Mouse (Mus musculus) forebrain, postnatal 0 days (tissue): Measurements from ENCODE around the gene Spsb4. TPM values are rescaled to one million over a fixed set of nuclear protein-coding genes. Genes with fewer than 3 reads are reported as not detected.

Experiments
- ATAC-seq: fragments of 200-750 bp; cut with Nextera tagmentation; 2 replicates; pipeline ENCODE4 v1.8.0; 2017; ENCODE audit warnings: mild to moderate bottlenecking, moderate library complexity
- DNase-seq: peaks from one replicate; pipeline ENCODE4 v3.0.0-alpha.2; 2015
- H3K27ac ChIP-seq: fragments of 300-500 bp; sonication (generic); 2 replicates; pipeline ENCODE4 v1.5.1; 2014; ENCODE audit warnings: low read depth, mild to moderate bottlenecking, antibody characterized with exemption, low read length, moderate library complexity, mixed read lengths
- H3K27me3 ChIP-seq: fragments of 300-500 bp; sonication (generic); 2 replicates; pipeline ENCODE4 v1.6.1; 2014; ENCODE audit warnings: mild to moderate bottlenecking, low read length, mixed read lengths; ENCODE audit not compliant: insufficient read depth
- H3K36me3 ChIP-seq: fragments of 300-500 bp; sonication (generic); 2 replicates; pipeline ENCODE4 v1.6.1; 2014; ENCODE audit warnings: mild to moderate bottlenecking, moderate library complexity; ENCODE audit not compliant: insufficient read depth
- H3K4me1 ChIP-seq: fragments of 300-500 bp; sonication (generic); 2 replicates; pipeline ENCODE4 v1.6.1; 2014; ENCODE audit warnings: antibody characterized with exemption; ENCODE audit not compliant: insufficient read depth
- H3K4me2 ChIP-seq: fragments of 300-500 bp; sonication (generic); 2 replicates; pipeline ENCODE4 v1.6.1; 2014; ENCODE audit warnings: low read depth, mild to moderate bottlenecking, moderate library complexity
- H3K4me3 ChIP-seq: fragments of 300-500 bp; sonication (generic); 2 replicates; pipeline ENCODE4 v1.5.1; 2014; ENCODE audit warnings: low read depth, low read length, mixed read lengths
- H3K9ac ChIP-seq: fragments of 300-500 bp; sonication (generic); 2 replicates; pipeline ENCODE4 v1.6.1; 2014; ENCODE audit warnings: mild to moderate bottlenecking
- H3K9me3 ChIP-seq: fragments of 300-500 bp; sonication (generic); 2 replicates; pipeline ENCODE4 v1.6.1; 2016; ENCODE audit warnings: low read length
- CTCF ChIP-seq: sonication (generic); IDR thresholded peaks from 2 replicates; pipeline ENCODE4 v1.5.1; 2016; ENCODE audit warnings: antibody characterized with exemption, control low read depth, low read depth
- WGBS: fragments of 180-500 bp; shearing (Covaris S2); extraction: QIAGEN DNeasy Blood & Tissue Kit; methylation state at CpG from one replicate; pipeline ENCODE4 v1.1.7; 2014; 5-methylcytosine and 5-hydroxymethylcytosine counted together
- polyA plus RNA-seq: library from polyadenylated mRNA; unstranded; fragments of >200 nt; fragmentation: Nextera tagmentation; extraction: Ambion mirVana; gene quantifications from 2 replicates; pipeline ENCODE4 v1.2.1, GENCODE M21; 2015
- total RNA-seq: library from RNA; depleted of rRNA; stranded (reverse); fragments of >200 nt; gene quantifications from 2 replicates; pipeline ENCODE4 v1.2.3, GENCODE M21; 2014

Gene Spsb4
- total and polyA plus RNA-seq, 2 experiments from 2014 or later = 16.0 to 22.7 TPM

DNA sequence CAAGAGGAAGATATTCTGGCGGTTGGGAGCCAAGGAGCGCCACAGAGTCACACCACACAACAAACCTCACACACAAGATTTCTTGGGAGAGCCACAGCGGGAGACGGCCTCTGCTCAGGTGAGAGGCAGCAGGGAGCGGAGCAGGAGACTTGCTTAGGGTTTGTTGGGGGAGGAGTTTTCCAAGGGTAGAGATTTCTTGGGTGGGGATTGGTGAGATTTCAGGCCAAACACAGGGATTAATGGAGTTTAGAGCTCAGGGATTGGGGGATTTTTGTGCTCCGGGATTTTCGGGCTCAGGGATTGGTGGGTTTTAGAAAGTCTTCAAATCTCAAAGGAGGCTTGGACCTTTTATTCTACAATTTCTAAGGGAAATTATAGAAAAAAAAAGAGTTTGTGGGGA, 5.8 kb upstream of the Spsb4 start:
- DNase-seq (no peak), ATAC-seq (no peak)
- Histone ChIP-seq H3K9me3 (no peaks in the 10 kb centered on the region), H3K4me3 (no peak overlapping the region), H3K27ac (no peak overlapping the region), H3K36me3 (no peaks in the 10 kb centered on the region), H3K27me3 (no peaks in the 10 kb centered on the region), H3K9ac (no peak overlapping the region), H3K4me2 (no peak overlapping the region), H3K4me1 (peaks cover 1% of the 10 kb centered on the region; the same call in 1 of the 2 replicates)
- TF ChIP-seq CTCF = no peak
- WGBS = 79% methylated on average over 7 of the region's 7 CpGs

DNA sequence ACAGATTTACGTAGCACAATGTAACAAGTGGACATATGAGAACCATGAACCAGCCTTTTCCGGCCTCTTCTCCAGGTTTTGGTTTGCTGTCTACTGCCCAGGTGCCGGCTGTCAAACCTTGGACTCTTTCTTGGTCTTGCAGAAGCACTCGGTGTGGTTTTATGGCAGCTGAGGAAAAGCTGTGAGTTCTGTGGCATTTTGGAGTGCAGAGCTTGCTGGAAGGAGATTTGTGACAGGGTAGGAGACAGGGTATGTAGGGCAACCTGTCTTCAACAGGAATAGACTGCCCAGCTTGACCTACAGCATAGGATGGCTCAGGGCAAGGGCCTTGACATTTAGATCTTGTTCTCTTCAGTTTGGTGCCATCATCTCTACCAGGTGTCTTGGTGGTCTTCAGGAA, 4.3 kb upstream of the Spsb4 start:
- no peak overlapping the region for H3K4me3 ChIP-seq
- no peak overlapping the region for H3K9ac ChIP-seq
- peaks cover 7% of the 10 kb centered on the region; the same call in 1 of the 2 replicates for H3K4me1 ChIP-seq
- TF ChIP-seq CTCF = no peak
- no peak for ATAC-seq
- 95% methylated on average over 4 of the region's 4 CpGs for WGBS
- no peaks in the 10 kb centered on the region for H3K36me3 ChIP-seq
- H3K9me3 ChIP-seq = no peaks in the 10 kb centered on the region
- H3K27me3 ChIP-seq = no peaks in the 10 kb centered on the region
- no peak overlapping the region for H3K27ac ChIP-seq
- DNase-seq = no peak
- H3K4me2 ChIP-seq = no peak overlapping the region

DNA sequence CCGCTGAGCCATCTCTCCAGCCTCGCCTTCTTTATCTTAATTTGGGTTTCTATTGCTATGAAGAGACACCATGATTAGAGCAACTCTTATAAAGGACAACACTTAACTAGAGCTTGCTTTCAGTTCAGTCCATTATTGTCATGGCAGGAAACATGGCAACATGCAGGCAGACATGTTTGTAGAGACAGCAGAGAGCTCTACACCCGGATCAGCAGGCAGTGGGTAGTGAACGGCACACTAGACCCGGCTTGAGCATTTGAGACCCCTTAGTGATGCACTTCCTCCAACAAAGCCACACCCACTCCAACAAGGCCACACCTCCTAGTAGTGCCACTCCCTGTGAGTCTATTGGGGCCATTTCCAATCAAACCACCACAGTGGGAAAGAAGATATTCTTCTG, 3.7 kb upstream of the Spsb4 start:
- peaks cover 7% of the 10 kb centered on the region; the same call in 1 of the 2 replicates for H3K4me1 ChIP-seq
- DNase-seq (no peak), ATAC-seq (no peak)
- no peak overlapping the region for H3K4me2 ChIP-seq
- TF ChIP-seq CTCF = no peak
- no peaks in the 10 kb centered on the region for H3K36me3 ChIP-seq
- H3K27me3 ChIP-seq = no peaks in the 10 kb centered on the region
- no peak overlapping the region for H3K9ac ChIP-seq
- H3K27ac ChIP-seq = no peak overlapping the region
- H3K4me3 ChIP-seq = no peak overlapping the region
- WGBS = 89% methylated on average over 5 of the region's 5 CpGs
- no peaks in the 10 kb centered on the region for H3K9me3 ChIP-seq

DNA sequence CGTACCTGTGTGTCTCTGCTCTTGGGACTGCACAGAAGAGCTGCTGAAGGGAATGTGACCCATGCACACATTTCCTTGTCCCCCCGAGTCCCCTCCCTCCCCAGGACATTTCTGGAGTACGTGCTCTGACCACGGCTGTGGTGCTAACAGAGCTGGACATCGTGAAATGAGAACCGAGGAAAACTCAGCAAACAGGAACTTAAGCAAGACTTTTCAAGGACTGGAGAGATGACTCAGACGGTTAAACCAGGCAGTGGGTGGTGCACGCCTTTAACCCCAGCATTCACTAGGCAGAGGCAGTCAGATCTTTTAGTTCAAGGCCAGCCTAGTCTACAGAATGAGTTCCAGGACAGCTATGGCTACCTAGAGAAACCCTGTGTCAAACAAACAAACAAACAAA, 1.5 kb upstream of the Spsb4 start:
- no peak for DNase-seq
- Histone ChIP-seq H3K4me2 (no peak overlapping the region), H3K9me3 (no peaks in the 10 kb centered on the region), H3K36me3 (no peaks in the 10 kb centered on the region), H3K9ac (no peak overlapping the region), H3K4me3 (no peak overlapping the region), H3K4me1 (peaks cover 11% of the 10 kb centered on the region; the same call in 1 of the 2 replicates), H3K27ac (no peak overlapping the region), H3K27me3 (no peaks in the 10 kb centered on the region)
- 86% methylated on average over 8 of the region's 8 CpGs for WGBS
- no peak for ATAC-seq
- TF ChIP-seq CTCF = no peak

DNA sequence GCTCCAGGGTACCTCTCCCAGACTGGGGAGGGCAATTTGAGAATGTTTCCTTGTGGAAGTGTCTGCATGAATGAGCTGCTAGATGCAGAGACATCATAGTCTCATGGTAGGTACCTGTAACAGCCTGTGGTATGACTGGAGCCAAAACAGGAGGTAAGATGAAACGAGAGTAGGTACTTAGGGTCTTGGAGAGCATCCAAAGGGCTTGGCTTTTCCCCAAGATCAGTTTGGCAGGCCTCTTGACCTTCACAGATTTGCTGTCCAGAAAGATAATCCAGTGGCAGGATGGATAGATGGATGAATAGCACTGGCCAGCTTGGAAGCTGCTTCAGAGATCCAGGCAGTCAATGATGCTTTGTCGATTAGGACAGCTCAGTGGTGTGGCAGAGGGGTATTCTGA, 1.0 kb upstream of the Spsb4 start:
- H3K27ac ChIP-seq = no peak overlapping the region
- no peak for TF ChIP-seq CTCF
- DNase-seq = no peak
- H3K4me2 ChIP-seq = peak overlapping the region; percentile 70
- H3K4me1 ChIP-seq = peaks cover 13% of the 10 kb centered on the region; the same call in 1 of the 2 replicates
- no peak for ATAC-seq
- no peaks in the 10 kb centered on the region for H3K27me3 ChIP-seq
- H3K4me3 ChIP-seq = peak overlapping the region; percentile 64
- 0 out of 2 replicates have a peak, but pooled peaks cover 3% of the 10 kb centered on the region for H3K36me3 ChIP-seq
- no peaks in the 10 kb centered on the region for H3K9me3 ChIP-seq
- no peak overlapping the region for H3K9ac ChIP-seq
- WGBS = 46% methylated on average over 2 of the region's 2 CpGs

DNA sequence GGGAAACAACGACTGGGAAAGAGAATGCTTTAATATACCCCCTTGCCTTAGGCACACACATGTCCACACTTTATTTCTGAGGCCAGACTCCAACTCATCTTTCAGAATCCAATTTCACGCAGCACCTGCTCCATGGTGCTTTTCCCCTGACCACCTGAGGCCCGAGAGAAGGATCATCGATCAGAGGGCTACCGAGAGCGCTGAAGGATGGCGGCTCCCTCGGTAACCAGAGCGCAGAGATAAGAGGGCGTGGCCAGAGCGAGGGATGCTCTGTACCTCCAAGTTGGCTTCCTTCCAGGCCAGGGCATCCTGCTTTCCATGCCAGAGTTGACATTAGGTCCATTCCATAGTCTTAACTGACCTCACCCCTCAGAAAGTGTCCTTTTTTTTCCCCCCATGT, 588 bp upstream of the Spsb4 start:
- WGBS = 2% methylated on average over 11 of the region's 11 CpGs
- TF ChIP-seq CTCF = no peak
- ATAC-seq = no peak
- Histone ChIP-seq H3K4me1 (peaks cover 14% of the 10 kb centered on the region; the same call in 1 of the 2 replicates), H3K36me3 (0 out of 2 replicates have a peak, but pooled peaks cover 3% of the 10 kb centered on the region), H3K4me3 (peak overlapping the region; percentile 64), H3K9me3 (no peaks in the 10 kb centered on the region), H3K27me3 (no peaks in the 10 kb centered on the region), H3K27ac (peak overlapping the region; percentile 85), H3K4me2 (peak overlapping the region; percentile 70), H3K9ac (peak overlapping the region; percentile 92)
- no peak for DNase-seq

DNA sequence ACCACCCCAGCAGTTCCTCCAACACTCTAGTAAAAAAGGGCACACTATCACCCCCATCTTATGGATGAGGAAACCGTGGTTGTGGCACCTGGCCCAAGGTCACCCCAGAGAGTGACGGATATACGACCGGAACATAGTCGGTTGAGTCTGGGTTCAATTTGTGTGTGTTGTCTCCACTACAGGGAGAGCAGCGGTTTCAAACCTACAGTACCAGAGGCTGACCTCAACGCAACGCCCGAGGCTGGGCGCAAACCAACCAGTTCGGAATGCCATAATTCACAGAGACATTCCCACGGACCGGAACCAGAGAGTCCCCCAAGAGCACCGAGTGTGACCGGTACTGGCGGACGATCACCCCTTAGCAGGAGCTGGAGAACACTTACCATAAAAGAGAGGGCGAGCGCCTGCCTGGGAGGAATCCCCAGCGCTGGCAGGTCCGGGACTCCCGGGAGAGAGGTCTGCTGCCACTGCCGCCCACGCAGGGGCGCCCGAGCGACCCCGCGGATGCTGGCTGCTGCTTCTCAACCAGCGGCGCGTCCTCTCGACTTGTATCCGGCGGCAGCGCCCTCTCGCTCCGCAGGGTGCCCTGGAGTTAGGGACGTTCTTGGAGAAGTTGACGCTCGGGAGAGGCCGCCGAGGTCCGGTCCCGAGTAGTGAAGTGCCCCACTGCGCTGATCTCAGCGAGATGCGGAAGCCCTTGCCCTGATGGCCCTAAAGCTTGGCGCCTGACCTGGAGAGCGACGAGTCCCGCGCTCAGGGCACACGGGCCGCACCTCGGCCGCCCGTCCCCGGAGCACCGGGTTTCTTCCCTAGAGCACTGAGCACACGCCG, 617 bp downstream of the Spsb4 start:
- TF ChIP-seq CTCF = peak; percentile 60

More for the DNA sequence above, 617 bp downstream of the Spsb4 start:
- H3K4me2 ChIP-seq = peak overlapping the region; percentile 70
- no peaks in the 10 kb centered on the region for H3K9me3 ChIP-seq
- 0 out of 2 replicates have a peak, but pooled peaks cover 3% of the 10 kb centered on the region for H3K36me3 ChIP-seq
- H3K27me3 ChIP-seq = no peaks in the 10 kb centered on the region
- peak overlapping the region; percentile 64 for H3K4me3 ChIP-seq
- peak overlapping the region; percentile 85 for H3K27ac ChIP-seq
- WGBS = 2% methylated on average over 62 of the region's 62 CpGs
- H3K4me1 ChIP-seq = peaks cover 20% of the 10 kb centered on the region; the same call in 1 of the 2 replicates
- H3K9ac ChIP-seq = peak overlapping the region; percentile 92
- ATAC-seq = peak; percentile 75
- peak; percentile 86 for DNase-seq
